Comparison of ENCODE assay signal across 8 mouse cellular contexts in genomic region chr1:134651268-134651850, GRCm38 (mm10). TPM values are rescaled to one million over a fixed set of nuclear protein-coding genes. Genes with fewer than 3 reads are reported as not detected.
DNase-seq lines count a peak whose midpoint lies in the region; ATAC-seq and TF ChIP-seq lines count a peak whose summit lies in the region.

No protein-coding gene starts in this region.

- no peak for TF ChIP-seq CTCF in lung, adult 2 months (IDR thresholded peaks at IDR 0.05; ENCODE audit: insufficient read depth, low read length)

- H3K4me3 ChIP-seq in lung, adult 2 months (replicated peaks; ENCODE audit: extremely low read depth, low read depth, low read length) = no peak overlapping the region
- no peak overlapping the region for H3K4me3 ChIP-seq in embryonic facial prominence, embryonic 15.5 days (replicated peaks)

- ATAC-seq in embryonic facial prominence, embryonic 15.5 days (ENCODE audit: insufficient number of reproducible peaks, low FRiP score, low TSS enrichment, low read depth) = peak; percentile 77; the same call in 1 of the 2 replicates

- H3K36me3 ChIP-seq in embryonic facial prominence, embryonic 15.5 days = no peaks in the 10 kb centered on the region

- peak overlapping the region; percentile 63; the same call in 1 of the 2 replicates for H3K27ac ChIP-seq in embryonic facial prominence, embryonic 15.5 days (replicated peaks)

- H3K27me3 ChIP-seq in embryonic facial prominence, embryonic 15.5 days = peaks cover 37% of the 10 kb centered on the region

- DNase-seq in lung, adult 18-20 months = peak; percentile 29 to 57
- no peak for DNase-seq in lung, adult 2 months
- peak; percentile 74 for DNase-seq in cerebellum, adult 11-12 months
- DNase-seq in kidney, postnatal 4 days = peak; percentile 52 to 70
- DNase-seq in testis, postnatal 14 days (ENCODE audit: low spot score) = no peak
- no peak for DNase-seq in gastrocnemius, postnatal 4 days (ENCODE audit: low spot score in 2 of 2)
- DNase-seq in adrenal gland, postnatal 4 days (ENCODE audit: low spot score in 2 of 2) = no peak

- H3K9me3 ChIP-seq in embryonic facial prominence, embryonic 15.5 days (replicated peaks) = no peaks in the 10 kb centered on the region

- peak overlapping the region; percentile 12; the same call in 1 of the 2 replicates for H3K4me2 ChIP-seq in embryonic facial prominence, embryonic 15.5 days (replicated peaks)

- H3K4me1 ChIP-seq in lung, adult 2 months (ENCODE audit: control insufficient read depth, insufficient read depth, low read length) = peaks cover 9% of the 10 kb centered on the region
- H3K4me1 ChIP-seq in embryonic facial prominence, embryonic 15.5 days = peaks cover 26% of the 10 kb centered on the region

- no peak for TF ChIP-seq POLR2A in lung, adult 2 months (IDR thresholded peaks at IDR 0.05; ENCODE audit: borderline replicate concordance, extremely low read depth, low read depth, low read length)

- no peak overlapping the region for H3K9ac ChIP-seq in embryonic facial prominence, embryonic 15.5 days

- WGBS in lung, adult 2 months = 35% methylated on average over 13 of the region's 13 CpGs
- WGBS in embryonic facial prominence, embryonic 15.5 days = 42% methylated on average over 13 of the region's 13 CpGs

RNA-seq across cellular contexts. Expression of gene Syt2, which starts 4.9 kb away (rescaled TPM):
- 0.05 and 0.14 TPM in 2 replicates for polyA plus RNA-seq in lung, adult 2 months (2012; rRNA removed)
- 0.56 and 1.0 TPM in 2 replicates for polyA plus RNA-seq in embryonic facial prominence, embryonic 15.5 days (2015; fragmentation: Nextera tagmentation; extraction: Ambion mirVana)
- total RNA-seq in gastrocnemius, postnatal 4 days (2021) = under 1 TPM in 1 of 2 experiments, not detected in 1; 0.08 TPM
- total RNA-seq in adrenal gland, postnatal 4 days (2021) = 1 to 10 TPM; 1.5 to 2.9 TPM

Comparison
In these comparisons a context has a peak if more than half of its experiments do, and no peak if none do; other contexts are left out.
1. DNase-seq: peak in lung, adult 18-20 months (2 of 2), cerebellum, adult 11-12 months (single experiment) and kidney, postnatal 4 days (2 of 2); none in lung, adult 2 months (single experiment), testis, postnatal 14 days (single experiment), gastrocnemius, postnatal 4 days (0 of 2) and adrenal gland, postnatal 4 days (0 of 2).